Mouse (Mus musculus) frontal cortex, postnatal 14 days (tissue): ENCODE measurements at regions not wholly inside any gene's neighbourhood (a gene's known extent, or its start where the extent isn't known, plus 50 kb on each side); places are given as distances from the start of the nearest gene placed in this dataset.

Experiments used
- DNase-seq, 2 experiments: peaks; one replicate each; pipeline ENCODE4 v3.0.0; 2022; ENCODE audit warnings: low spot score in 2 of 2

DNA sequence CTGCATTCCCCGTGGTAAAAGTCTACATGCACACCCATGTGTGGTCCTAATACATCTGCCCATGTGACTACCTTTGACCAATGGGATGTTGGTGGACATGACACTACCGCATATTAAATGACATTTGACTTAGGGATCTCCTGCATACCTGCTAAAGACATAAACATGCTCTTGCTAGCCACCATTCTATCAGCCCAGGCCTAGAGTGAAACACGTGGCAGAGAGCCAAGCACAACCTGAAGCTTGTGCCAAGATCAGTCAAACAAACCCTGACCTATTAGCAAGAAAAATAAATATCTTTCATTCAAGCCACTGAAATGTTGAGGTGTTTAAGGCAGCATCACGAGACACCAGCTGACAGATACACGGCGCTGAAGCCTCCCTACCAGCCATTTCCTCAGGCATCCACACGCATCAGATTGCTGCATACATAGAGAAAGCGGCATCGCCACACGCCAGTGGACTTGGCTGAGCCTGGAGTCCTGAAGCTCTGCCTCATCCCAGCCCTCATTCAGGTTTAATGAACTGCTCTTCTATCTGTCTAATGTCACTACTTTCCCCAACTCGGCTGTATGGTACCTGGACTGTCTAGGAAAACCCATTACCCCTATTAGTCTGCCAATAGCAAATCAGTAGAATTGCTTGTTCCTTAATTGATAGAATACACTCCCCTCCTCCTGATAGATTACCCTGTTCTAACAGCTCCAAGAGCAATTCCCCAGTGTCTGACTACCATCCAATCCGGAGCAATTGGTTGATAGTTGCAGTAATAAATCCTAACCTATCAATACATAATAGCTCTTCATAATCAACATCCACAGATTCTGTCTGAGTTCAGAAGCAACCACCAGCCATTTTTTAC lies 242.8 kb upstream of the Rsrc1 start:
- no peak for DNase-seq

DNA sequence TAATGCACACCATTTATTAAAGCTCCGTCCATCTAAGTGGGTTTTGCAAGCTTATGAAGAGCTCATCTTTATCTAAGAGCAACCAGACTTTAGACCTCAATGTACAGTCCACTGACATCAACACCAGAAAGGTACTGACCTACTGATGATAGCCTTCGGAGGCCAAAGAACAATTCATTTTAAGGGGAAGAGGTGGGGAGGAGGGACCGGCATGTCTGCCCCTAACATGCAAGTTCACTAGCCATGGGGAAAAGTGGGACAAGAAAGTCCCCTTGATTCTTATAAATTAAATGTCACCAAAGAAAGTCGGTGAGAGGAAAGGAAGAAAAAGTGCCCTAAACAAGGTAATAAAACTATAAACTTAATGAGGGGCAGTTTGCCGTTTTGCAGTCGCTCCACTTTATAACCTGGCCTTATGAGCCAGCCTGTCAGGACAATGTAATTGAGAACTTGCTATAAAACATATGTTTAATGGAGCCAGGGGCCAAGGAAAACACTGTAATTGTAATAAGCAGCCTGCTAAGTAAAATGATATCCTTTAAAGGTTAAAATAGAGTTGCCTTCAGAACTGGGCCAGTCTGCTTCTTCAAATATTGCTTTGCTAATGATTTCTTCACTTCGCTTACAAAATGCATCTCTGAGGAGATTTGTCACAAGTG lies 241.7 kb upstream of the Rsrc1 start:
- DNase-seq, result no peak

DNA sequence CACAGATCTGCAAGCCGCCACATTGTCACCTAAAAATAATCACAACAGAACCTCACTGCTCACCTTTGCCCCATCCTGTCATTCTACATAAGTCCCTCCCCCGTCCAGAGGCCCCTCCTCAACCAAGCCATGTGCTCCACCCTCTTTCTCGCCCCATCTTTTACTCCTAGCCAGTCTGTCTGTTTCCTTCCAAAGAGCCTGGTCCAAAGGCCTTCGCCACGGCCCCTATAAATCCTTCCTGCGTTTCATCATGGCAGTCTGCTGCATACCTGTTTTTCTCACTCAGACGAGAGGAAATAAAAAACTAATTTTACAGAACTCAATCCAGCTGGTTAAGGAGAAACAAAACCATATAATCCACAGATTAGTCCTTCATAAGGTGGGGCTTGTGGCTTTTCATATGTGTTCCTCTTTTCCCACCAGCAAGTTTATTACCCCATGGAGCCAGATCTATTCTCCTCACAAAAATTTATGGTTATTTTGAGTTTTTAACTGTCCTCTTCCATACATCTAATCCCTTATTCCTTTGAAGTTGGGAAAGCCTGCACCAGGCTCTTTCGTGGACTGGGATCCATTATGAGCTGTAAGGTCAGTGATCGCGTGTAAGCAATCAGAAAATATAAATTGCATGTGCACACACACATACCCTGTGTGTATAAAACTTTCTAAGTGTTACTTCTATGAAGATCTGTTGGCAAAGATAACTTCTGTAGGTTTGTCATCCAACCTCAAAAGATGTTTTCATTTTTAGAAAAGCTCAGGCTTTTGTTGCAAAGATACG lies 236.9 kb upstream of the Rsrc1 start:
- DNase-seq, result no peak

DNA sequence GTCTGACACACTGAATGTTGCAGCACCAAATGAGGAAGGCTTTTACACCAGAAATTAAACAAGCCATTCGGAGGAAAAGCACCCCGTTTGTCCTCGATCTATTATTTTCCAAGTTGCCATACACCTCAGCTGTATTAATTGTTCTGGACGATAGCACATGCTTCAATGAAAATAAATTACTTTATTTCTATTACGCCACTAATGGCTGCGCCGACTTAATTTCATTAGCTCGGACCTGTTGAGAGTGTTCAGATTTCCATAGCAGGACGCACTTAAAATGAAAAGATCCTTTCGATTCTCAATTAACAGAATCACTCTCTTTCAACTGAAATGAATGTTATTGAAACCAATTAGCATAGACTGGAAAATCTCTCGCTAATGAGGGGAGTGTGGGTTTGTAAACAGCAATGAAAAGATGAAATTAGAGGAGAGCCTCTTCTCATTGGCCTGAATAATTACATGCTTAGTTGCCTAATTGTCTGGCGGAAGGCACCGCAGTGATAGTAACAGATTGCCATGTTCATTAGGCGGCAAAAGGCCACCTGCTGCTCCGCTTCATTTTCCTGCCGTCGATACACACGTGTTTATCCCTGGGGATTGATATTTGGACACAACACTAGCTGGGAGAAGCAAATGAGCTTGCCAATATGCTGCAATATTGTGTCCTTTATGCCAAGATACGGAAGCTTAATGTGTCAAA lies 234.7 kb upstream of the Rsrc1 start:
- DNase-seq, result no peak

DNA sequence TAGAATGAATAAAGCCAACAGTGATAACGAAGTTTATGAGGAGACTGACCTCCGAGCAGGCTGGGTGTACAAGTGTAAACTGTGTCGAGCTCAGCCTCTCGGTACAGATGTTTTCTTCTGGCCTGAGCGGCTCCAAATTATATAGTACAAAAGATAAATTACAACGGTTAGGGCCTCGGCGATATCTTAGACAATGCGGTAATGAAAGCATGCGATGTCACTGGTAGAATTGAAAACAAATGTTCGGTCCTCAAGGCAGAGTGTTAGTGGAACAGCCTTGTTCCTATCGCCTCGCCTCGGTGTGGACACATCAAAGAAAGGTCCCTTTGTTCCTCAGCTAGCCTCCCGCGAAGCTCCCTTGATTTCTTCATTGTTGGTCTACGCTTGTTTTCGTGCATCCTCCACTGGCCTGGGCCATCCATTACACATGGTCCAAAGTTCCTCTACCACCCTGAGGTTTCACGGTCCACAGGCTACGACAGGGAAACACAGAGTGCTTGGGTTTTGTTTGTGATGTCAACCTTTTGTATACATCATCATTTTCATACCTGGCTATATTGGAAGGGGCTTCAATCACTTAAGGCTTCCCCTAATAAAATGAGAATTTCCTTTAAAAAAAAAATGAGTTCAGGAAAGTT lies 234.0 kb upstream of the Rsrc1 start:
- no peak for DNase-seq

DNA sequence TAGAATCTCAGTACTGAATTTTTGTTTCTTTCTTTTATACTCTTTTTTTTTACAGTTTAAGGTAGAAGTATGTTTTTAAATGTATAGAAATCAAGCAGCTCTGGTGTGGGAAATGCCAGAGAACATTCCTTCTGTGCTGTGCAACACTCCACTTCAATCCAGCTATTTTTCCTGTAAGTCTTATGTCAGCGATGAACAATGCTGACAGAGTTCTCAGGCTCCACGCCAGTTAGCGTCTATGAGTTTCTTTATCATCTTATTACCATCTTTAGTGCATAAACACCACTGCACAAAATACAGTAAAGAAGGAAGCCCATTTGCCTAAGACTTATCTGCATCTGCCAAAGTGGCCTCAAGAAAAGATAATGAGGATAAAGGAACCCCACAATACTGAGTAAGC lies 223.0 kb upstream of the Rsrc1 start:
- no peak for DNase-seq

DNA sequence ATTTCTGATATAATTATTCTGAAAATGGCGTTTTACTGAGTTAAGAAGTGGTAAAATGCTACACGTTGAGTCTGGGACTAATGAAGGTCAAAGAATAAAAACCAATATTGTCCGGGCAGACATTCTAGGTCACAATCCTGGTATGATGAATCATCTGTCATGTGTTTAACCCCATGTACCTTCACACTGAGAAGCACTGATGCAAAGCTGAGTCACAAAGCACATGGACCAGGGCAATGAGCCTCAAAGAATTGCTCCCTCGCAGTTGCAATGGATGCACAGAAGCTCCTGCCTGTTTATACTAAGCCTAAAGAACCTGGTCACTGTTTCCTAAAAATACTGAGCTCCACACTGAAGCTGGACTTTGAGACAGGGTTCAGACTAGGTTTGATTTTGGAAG lies 221.3 kb upstream of the Rsrc1 start:
- no peak for DNase-seq

DNA sequence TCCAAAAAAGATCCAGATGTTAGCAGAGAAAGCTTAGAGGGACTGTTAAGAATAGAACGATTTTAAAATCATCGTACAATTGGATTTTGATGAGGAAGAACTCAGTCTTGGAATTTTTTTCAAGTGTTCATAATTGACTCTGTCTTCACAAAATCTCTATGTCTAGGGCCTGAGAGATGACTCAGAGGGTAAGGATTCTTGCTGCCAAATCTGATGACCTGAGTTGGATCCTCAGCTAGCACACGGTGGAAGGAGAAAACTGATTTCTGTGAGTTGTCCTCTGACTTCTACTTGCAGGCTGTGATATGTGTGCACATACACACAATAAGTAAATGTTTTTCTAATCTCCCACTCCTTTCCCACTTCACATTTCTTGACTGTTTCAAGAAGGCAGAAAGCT lies 218.7 kb upstream of the Rsrc1 start:
- DNase-seq, result no peak

DNA sequence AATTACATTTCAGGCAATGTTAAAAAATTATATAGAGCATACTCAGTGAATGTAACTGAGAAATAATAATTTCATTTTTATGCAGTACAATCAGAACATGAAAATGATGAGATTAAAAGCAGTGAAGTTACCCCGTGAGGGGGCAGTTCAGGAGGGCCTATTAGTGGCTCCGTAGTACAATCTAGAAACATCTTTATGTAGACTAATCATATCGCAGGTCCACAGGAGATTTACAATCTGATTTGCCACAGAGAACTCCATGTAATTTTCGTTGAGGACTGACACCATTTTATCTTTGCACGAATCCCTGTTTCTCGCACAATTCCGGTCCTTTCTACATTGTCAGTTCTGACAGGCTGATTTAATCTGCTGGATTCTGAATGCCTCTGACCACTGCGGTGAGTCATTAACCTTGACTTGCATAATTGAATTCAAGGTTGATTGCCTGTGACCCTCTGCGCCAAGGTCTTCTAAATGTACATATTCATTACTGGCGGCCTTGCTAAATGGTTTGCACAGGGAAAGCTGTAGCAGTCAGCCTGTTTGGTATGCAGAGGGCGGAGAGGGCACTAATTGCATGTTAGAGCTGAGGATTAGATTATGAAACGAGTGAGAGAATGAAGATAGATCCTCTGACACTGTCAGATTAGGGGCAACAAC lies 183.7 kb upstream of the Rsrc1 start:
- DNase-seq, result no peak

DNA sequence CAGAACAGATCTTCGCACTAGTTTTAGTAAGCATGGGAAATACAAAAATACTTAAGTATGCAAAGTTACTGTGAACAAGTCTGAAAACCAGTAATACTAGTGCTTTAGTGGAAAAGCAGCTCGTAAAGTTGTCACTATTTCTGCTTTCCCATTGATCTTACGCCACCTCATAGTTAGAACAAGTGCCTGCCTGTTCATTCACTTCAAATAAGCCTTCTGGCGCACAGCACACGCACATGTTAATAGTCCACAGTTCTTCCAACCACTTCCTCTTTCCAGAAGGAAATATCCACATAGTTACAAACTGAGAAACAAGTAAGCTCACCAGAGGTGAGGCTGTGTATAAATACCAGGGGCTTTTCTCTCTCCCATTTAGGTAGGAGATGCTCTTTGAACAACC lies 182.9 kb upstream of the Rsrc1 start:
- DNase-seq, result no peak

DNA sequence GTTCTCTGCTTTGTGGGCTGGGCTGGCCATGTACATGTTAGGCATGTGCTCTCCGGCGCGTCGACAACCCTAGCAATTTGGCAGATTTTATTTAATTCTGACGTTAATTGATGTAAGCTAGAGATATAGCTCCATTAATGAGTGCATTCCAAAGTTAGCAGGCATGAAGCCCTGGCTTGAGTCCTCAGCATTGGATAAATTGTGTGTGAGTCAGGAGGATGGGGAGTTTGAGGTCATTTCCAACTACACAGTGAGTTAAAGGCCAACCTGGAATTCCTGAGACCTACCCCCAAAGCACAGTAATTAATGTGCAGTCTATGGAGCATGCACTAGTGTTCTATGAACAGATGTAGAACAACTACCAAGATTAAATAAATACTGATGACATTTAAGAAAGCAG lies 178.7 kb upstream of the Rsrc1 start:
- DNase-seq, result no peak

DNA sequence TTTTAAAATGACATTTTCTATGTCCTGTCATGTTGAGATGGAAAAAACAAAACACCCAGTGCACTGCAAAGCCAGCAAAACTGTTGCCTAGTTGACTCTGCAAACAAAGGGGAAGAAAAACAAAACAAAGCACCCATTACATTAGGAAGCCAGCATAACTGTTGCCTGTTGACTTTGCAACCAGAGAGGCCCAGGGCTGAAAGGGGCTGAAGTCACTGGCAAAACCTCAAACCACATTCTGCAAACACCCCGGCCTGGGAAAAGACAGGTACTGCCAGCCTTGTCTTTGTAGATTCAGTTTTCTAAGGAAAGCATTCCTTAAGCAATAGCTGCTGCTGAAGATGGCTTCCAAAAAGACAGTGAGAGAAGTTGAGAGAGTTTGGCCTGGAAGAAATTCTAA lies 175.0 kb upstream of the Rsrc1 start:
- DNase-seq, result no peak

DNA sequence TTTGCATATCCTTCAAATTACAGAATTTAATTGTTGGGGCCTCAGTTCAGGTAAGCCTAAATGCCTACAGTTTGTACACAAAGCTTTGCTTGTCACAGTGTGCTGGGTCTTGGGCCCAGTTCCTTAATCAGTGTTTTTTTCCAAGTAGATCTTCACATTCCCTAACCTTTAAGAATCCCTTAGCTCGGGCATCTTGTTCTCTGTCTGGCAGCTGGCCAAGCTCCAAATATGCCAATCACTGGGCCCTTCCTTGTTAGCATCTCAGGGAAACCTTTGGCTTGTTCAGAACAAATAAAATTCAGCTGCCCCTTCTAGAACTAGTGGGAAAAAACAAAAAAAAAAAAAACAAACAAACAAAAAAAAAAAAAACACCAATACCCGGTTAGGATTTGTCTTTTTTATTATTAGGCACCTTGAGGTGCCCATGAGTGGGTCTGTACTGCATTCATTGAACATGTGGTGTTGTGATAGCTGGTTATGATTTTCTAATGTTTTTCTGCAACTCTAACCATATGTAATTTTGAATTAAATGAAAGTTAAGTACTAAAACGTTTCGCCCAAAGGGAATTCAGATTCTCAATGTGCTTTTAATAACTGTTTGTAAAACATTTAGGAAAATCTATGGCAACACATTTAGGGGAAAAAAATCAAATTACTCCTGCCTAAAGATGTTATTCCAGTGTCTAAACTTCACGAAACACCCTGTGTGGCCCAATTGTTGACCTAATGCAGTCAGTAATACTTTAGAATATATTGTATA lies 168.3 kb upstream of the Rsrc1 start:
- DNase-seq, result no peak

DNA sequence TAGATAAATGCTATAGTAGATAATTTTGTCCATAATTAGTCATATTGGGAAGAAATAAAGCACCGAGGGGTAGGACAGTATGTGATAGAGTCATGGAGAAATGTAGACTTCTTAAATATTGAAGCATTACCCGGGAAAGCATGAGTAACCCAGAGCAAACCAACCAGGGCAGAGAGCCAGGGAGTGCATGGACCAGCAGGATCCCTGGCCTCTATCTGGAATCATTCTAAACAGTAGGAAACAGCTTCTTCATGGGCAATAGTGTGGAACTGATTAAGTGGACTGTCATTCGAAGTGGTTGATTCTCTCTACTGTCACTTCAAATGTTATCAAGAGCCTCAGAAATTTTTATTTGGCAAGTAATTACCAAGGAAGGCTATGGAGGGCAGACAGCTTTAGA lies 155.4 kb upstream of the Rsrc1 start:
- no peak for DNase-seq
